Mouse (Mus musculus) ovary, adult 18-20 months (tissue): ENCODE measurements around the gene Cux2.

Experiments
- DNase-seq: peaks from one replicate; pipeline ENCODE4 v3.0.0; 2022; ENCODE audit warnings: low spot score, mixed read lengths

Cux2 gene

DNA sequence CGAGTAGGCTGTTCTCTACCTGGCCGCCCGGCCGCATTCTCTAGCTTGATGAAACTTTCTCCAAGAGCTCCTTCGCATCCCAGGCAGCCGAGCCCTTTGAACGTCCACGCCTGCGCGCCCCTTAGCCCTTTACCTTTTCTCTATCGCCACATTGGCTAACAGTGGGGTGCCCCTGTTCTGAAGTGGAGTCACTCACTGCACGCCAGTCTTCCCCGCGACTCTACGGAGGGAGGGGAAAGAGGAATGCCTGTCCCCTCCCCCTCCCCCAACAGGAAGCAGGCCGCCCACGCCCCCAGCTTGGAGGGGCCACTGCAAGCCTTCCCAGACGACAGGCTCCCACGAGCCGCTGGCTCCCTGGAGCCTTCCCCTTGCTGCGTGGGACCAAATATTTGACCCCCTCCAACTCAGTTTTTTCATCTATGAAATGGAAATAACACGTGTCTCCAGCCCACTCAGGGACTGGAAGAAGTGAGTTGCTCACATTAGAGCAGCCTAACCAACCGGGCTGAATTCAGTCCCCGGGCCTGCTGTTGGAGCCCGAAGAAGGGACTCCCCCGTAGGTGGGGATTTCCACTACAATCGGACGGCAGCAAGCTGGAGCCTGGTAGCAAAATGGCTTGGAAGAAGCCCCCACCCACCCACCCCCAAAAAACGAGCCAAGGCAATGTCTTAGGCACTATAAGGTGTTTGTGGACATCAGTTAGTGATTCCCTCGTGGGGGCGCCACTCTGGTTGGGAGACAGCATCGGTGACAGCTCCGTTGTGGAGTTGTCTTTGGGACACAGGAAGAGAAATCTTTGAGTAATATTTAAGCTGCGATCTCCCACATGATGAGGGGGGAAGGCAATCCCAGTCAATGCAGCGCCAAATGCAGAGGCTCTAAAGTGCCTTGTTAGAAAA, 212.2 kb downstream of the Cux2 start, which contains the start of gene Sh2b3:
TSS of gene Sh2b3 (minus strand) at position 206 of the 900 bp plus-strand sequence.
- DNase-seq: no peak

GRCm38 (mm10) chr5:121836692-121837415, 213.0 kb downstream of the Cux2 start:
- peak; percentile 87 for DNase-seq

GRCm38 (mm10) chr5:121835949-121836691, 213.8 kb downstream of the Cux2 start:
- no peak for DNase-seq

DNA sequence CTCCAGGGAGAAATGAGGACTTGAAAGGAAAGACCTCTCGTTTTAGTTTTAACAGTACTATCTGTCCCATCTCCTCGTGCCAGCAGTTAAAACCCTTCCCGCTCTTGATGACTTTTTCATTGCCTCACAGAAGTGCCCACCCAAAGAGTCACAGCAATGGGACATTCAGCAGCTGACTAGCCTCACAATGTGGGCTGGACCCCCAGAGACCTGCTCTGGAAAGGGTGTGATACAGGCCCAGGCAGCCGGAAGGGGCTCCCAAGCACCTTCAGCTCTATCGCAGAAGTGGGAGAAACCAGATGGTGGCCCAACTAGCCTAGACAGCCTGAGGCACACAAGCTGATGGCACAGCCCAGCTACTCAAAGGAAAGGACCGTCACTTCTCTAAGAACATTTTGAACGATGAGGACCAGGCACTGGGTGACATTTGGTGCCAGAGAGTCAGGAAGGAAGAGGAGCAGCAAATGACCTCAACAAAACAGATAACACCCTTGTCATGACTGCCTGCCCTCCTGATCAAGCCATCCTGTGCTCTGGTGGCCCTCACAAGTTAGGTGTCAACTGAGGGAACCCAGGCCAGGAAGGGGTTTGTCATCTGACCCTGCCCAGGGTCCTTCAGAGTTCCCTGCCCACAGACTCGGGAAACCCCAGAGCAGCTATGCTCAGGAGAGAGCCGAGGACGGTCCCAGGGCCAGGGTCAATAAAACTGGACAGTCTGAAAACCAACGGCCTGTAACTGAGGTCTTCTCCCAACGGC, 214.7 kb downstream of the Cux2 start:
- DNase-seq: no peak

GRCm38 (mm10) chr5:121834241-121834606, 215.7 kb downstream of the Cux2 start:
- no peak for DNase-seq

- DNase-seq: no peak
Observed at GRCm38 (mm10) chr5:121833572-121834240, 216.2 kb downstream of the Cux2 start.

DNA sequence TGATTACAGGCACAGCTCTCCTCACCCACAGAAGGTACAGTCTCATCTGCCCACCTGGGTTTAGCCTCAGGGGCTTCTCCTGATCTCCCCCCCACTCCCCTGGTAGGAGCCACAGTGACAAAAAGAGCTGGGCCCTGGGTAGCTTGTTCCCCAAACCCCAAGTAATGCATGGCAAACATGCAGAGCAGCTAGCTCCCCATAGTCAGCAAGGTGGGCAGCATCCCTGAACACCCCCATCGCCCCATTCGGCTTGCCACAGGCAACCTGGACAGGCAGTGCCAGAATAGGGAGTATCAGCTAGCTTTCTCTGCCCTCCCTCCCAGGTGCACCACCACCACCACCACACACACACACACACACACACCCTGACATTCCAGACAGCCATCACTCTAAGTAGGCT, 216.7 kb downstream of the Cux2 start:
- no peak for DNase-seq

- no peak for DNase-seq
Observed at GRCm38 (mm10) chr5:121832376-121833155, 217.3 kb downstream of the Cux2 start.

- no peak for DNase-seq
Observed at GRCm38 (mm10) chr5:121831002-121831601, 218.8 kb downstream of the Cux2 start.

- DNase-seq: no peak
Observed at GRCm38 (mm10) chr5:121828491-121829432, 221.1 kb downstream of the Cux2 start.

DNA sequence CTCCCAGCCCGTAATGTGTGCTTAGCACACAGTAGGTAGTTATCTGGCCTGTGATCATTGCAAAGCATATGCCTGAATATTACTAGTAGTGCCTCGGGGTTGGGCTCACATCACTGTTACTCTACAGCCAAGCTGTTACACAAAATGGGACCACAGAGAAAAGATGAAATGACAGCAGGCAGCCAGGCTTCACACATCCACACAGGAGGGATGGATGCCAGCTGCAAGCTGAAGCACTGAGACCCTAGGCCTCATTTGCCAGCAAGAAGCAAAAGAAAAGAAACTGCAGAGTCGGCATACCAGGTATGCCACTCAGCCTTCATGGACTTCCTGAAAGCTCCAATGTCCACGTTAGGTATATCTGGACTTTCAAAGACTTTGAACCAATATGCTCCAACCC, 222.0 kb downstream of the Cux2 start:
- no peak for DNase-seq

DNA sequence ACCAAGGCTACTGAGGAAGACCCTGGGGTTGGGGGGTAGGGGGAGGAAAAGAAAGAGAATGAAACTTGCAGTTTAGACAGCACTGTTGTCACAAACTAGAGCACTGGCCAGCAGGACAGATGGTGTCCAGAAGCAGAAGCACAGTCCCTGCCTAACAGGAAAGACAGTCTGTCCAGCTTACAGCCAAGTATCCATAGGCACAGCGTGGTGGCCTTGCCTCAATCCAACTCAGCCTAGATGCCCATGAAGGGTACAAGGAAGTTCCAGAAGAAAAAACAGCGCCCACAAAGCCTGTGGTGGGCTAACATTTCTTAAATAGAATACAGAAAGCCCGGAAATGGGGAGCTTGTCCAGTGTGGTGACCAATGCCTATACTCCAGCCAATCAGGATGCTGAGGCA, 224.3 kb downstream of the Cux2 start:
- DNase-seq: no peak

DNA sequence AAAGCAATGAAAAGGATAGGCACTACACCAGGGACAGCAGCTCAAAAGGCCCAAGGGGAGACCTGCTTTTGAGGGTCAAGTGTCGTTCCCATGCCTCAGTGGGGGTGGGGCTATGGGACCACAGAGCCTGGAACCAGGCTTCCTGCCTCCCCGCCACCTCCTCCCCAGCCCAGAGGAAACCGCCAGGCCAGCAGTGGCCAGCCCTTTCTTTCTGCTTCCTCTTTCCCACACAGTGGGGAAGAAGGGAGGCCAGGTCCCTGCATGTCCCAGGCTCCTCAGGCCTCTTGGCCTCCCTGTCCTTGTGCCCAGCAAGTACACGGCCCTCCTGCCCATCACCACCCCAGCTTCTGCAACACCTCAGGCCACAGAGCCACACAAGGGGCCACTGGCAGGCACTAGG, 225.8 kb downstream of the Cux2 start:
- no peak for DNase-seq

DNA sequence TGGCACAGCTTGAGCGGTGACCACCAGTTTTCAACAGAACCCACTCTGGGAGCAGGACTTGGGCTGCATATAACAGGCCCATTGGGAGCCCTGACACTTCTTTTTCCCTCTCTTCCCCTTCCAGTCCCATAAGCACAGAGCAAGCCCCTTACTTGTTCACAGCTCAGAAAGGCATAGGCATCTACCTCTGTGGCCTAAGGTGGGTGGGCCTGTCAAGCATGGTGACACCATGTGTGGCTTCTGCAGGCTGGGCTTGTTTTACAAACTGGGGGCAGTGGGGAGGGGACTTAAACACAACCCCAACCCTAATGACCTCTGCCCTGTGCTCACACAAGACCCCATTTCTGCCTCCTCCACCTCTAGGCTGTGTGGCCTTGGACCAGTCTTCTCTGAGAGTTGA, 226.2 kb downstream of the Cux2 start:
- no peak for DNase-seq

GRCm38 (mm10) chr5:121822786-121823505, 227.0 kb downstream of the Cux2 start:
- no peak for DNase-seq

GRCm38 (mm10) chr5:121821552-121821951, 228.3 kb downstream of the Cux2 start:
- no peak for DNase-seq

DNA sequence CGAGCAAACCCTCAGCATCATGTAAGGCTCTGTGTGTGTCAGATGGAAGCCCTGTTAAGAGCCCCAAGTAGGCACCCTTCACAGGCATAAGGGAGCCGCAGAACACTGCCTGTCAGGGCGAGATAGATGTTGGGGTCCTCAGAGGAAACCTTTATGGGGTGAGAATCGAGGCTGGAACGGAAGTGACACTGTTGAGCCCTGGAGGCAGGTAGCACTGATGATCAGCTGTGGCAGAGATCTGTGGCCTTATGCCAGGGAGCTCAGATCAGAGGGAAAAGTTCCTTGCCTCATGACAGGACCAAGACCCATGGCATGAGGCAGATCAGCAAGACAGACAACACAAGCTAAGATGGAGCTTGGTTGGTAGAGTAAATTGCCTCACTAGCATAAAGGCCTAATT, 228.8 kb downstream of the Cux2 start:
- DNase-seq: no peak

DNA sequence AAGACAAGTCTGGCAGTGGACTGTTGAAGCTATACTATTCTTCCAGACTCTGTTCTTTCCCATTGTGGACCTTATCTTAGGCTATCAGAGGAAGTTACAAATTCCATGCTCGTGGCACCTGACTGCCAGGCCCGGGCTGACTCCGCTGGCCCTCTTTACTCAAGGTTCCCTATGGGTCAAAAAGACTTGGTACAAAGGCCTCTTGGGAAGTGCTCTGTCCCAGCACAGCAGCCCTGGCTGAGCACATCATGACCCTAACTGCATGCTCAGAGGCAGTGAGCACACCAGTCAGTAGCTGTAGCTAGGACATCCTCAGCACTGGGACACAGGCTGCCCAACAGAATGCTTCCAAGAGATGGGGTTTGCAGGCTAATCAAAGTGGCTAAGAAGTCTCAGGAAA, 229.2 kb downstream of the Cux2 start:
- no peak for DNase-seq
